Mouse (Mus musculus) liver, adult 2 months (tissue): ENCODE measurements around the gene Fermt1.

ENCODE experiments used
- CTCF ChIP-seq: fragments of 200-500 bp; IDR thresholded peaks from 2 replicates; pipeline ENCODE4 v1.5.1; 2011; ENCODE audit warnings: low read depth, low read length, control low read depth
- POLR2A ChIP-seq: fragments of 200-500 bp; IDR thresholded peaks from 2 replicates; pipeline ENCODE4 v1.6.1; 2011; ENCODE audit warnings: low read length, control low read depth; ENCODE audit not compliant: insufficient read depth; ENCODE audit errors: extremely low read depth

- TF ChIP-seq CTCF (peak; percentile 67), POLR2A (no peak)
These were observed 6.5 kb upstream of the Fermt1 start for GRCm38 (mm10) chr2:132952197-132952596.
